Mouse (Mus musculus) common myeloid progenitor, adult 5-6 weeks (primary cell): ENCODE data around the gene Fxyd1. TPM values are rescaled to one million over a fixed set of nuclear protein-coding genes. Genes with fewer than 3 reads are reported as not detected.

Experiments
- ATAC-seq: replicated peaks from 2 replicates; pipeline ENCODE4 v1.8.0; 2016; ENCODE audit warnings: low read depth, mild to moderate bottlenecking, moderate TSS enrichment, inconsistent platforms; ENCODE audit not compliant: poor library complexity, severe bottlenecking
- total RNA-seq: library from RNA; stranded (forward); fragments of 200-1000, 187-1606 nt; gene quantifications from 2 replicates; pipeline ENCODE4 v1.2.3, GENCODE M21; 2017

Gene Fxyd1
- 2.7 and 4.2 TPM in 2 replicates for total RNA-seq

GRCm38 (mm10) chr7:31057071-31057470 lies at the start of gene Fxyd1:
Fxyd1 (minus strand) TSS chr7:31057199.
- no peak for ATAC-seq

- ATAC-seq = no peak
Measured at GRCm38 (mm10) chr7:31106166-31106565, 49.2 kb upstream of the Fxyd1 start.

GRCm38 (mm10) chr7:31105061-31105768 lies 48.2 kb upstream of the Fxyd1 start:
- ATAC-seq = peak; percentile 48

- no peak for ATAC-seq
Measured at GRCm38 (mm10) chr7:31100786-31101185, 43.8 kb upstream of the Fxyd1 start.

- ATAC-seq = no peak
Measured at GRCm38 (mm10) chr7:31099612-31099982, 42.6 kb upstream of the Fxyd1 start.

- no peak for ATAC-seq
Measured at GRCm38 (mm10) chr7:31098697-31099611, 42.0 kb upstream of the Fxyd1 start.

- ATAC-seq = peak; percentile 94
Measured at GRCm38 (mm10) chr7:31097583-31098248, 40.7 kb upstream of the Fxyd1 start.

GRCm38 (mm10) chr7:31096892-31097564 lies 40.0 kb upstream of the Fxyd1 start:
- peak; percentile 22; the same call in 1 of the 2 replicates for ATAC-seq

- ATAC-seq = no peak
Measured at GRCm38 (mm10) chr7:31094774-31095501, 37.9 kb upstream of the Fxyd1 start.

GRCm38 (mm10) chr7:31089721-31090120 lies 32.7 kb upstream of the Fxyd1 start:
- peak; percentile 89 for ATAC-seq

- ATAC-seq = no peak
Measured at GRCm38 (mm10) chr7:31088206-31088605, 31.2 kb upstream of the Fxyd1 start.

- no peak for ATAC-seq
Measured at GRCm38 (mm10) chr7:31087262-31087661, 30.3 kb upstream of the Fxyd1 start.

GRCm38 (mm10) chr7:31086175-31086755 lies 29.3 kb upstream of the Fxyd1 start:
- no peak for ATAC-seq

GRCm38 (mm10) chr7:31085171-31085570 lies 28.2 kb upstream of the Fxyd1 start:
- no peak for ATAC-seq

GRCm38 (mm10) chr7:31084140-31084539 lies 27.1 kb upstream of the Fxyd1 start:
- ATAC-seq = no peak

- ATAC-seq = no peak
Measured at GRCm38 (mm10) chr7:31082831-31083588, 26.0 kb upstream of the Fxyd1 start.

- ATAC-seq = no peak
Measured at GRCm38 (mm10) chr7:31082106-31082505, 25.1 kb upstream of the Fxyd1 start.

GRCm38 (mm10) chr7:31081106-31081505 lies 24.1 kb upstream of the Fxyd1 start:
- no peak for ATAC-seq
